Comparison of ENCODE assay signal across 10 mouse cellular contexts in genomic region chr1:161712918-161713317, GRCm38 (mm10).
DNase-seq lines count a peak whose midpoint lies in the region; ATAC-seq and TF ChIP-seq lines count a peak whose summit lies in the region.
"Had no signal": no experiment of that assay in that cellular context is flagged by ENCODE, and none has a peak within 500 bp of the region (broad histone marks: within the 10 kb centered on the region; RNA-seq: fewer than 3 reads in every experiment).

No protein-coding gene starts in this region.

- no peaks in the 10 kb centered on the region for H3K36me3 ChIP-seq in forebrain, embryonic 14.5 days (ENCODE audit: control insufficient read depth, insufficient read depth, low read length)
- no peaks in the 10 kb centered on the region for H3K36me3 ChIP-seq in forebrain, embryonic 12.5 days (replicated peaks)
- H3K36me3 ChIP-seq in intestine, postnatal 0 days (ENCODE audit: control insufficient read depth, insufficient read depth) = no peaks in the 10 kb centered on the region
- H3K36me3 ChIP-seq: embryonic facial prominence, embryonic 12.5 days had no signal

- 48% methylated on average over 10 of the region's 10 CpGs for WGBS in forebrain, embryonic 14.5 days
- 69% methylated on average over 10 of the region's 10 CpGs for WGBS in forebrain, embryonic 12.5 days
- 49% methylated on average over 10 of the region's 10 CpGs for WGBS in intestine, postnatal 0 days

- peak; percentile 58 for TF ChIP-seq CTCF in intestine, postnatal 0 days (IDR thresholded peaks at IDR 0.05; ENCODE audit: low read depth)
- TF ChIP-seq CTCF in left cerebral cortex, adult 2 months (IDR thresholded peaks at IDR 0.05) = peak; percentile 41

- H3K9ac ChIP-seq in forebrain, embryonic 14.5 days (ENCODE audit: low read length) = no peak overlapping the region
- no peak overlapping the region for H3K9ac ChIP-seq in forebrain, embryonic 12.5 days
- H3K9ac ChIP-seq in intestine, postnatal 0 days (ENCODE audit: low read depth, low read length) = no peak overlapping the region
- H3K9ac ChIP-seq: embryonic facial prominence, embryonic 12.5 days had no signal

- peak; percentile 75 for DNase-seq in forebrain, embryonic 14.5 days (ENCODE audit: low spot score)
- peak; percentile 78 for DNase-seq in adrenal gland, postnatal 10 days
- DNase-seq in gastrocnemius, postnatal 14 days = peak; percentile 57
- peak; percentile 35 to 55 for DNase-seq in left cerebral cortex, adult 2 months (ENCODE audit: extremely low spot score in 1 of 2, low spot score in 2 of 2)
- peak; percentile 44 for DNase-seq in ovary, postnatal 14 days (ENCODE audit: low spot score)
- DNase-seq in thymus, postnatal 10 days (ENCODE audit: low spot score in 2 of 2) = peak; percentile 30 to 62

- no peaks in the 10 kb centered on the region for H3K9me3 ChIP-seq in forebrain, embryonic 14.5 days (replicated peaks; ENCODE audit: control insufficient read depth, low read length)
- H3K9me3 ChIP-seq in forebrain, embryonic 12.5 days = no peaks in the 10 kb centered on the region
- no peaks in the 10 kb centered on the region for H3K9me3 ChIP-seq in intestine, postnatal 0 days (ENCODE audit: control insufficient read depth)
- H3K9me3 ChIP-seq: embryonic facial prominence, embryonic 12.5 days had no signal

- intact Hi-C loops in gastrocnemius, postnatal 14 days (cut with DNase I; ENCODE audit: low total_unique reads) = no loop called here
- intact Hi-C loops in left cerebral cortex, adult 2 months (cut with DNase I) = no loop called here

- no peak overlapping the region for H3K27ac ChIP-seq in forebrain, embryonic 14.5 days (ENCODE audit: low read depth, low read length)
- no peak overlapping the region for H3K27ac ChIP-seq in forebrain, embryonic 12.5 days
- H3K27ac ChIP-seq in intestine, postnatal 0 days (ENCODE audit: low read depth, low read length) = no peak overlapping the region
- H3K27ac ChIP-seq in left cerebral cortex, adult 2 months = no peak overlapping the region
- H3K27ac ChIP-seq: embryonic facial prominence, embryonic 12.5 days had no signal

- H3K27me3 ChIP-seq in forebrain, embryonic 14.5 days (replicated peaks; ENCODE audit: control insufficient read depth, insufficient read depth, low read length) = no peaks in the 10 kb centered on the region
- no peaks in the 10 kb centered on the region for H3K27me3 ChIP-seq in forebrain, embryonic 12.5 days
- H3K27me3 ChIP-seq in intestine, postnatal 0 days (replicated peaks; ENCODE audit: control insufficient read depth, insufficient read depth, low read length) = no peaks in the 10 kb centered on the region
- H3K27me3 ChIP-seq: embryonic facial prominence, embryonic 12.5 days had no signal

- no peak overlapping the region for H3K4me2 ChIP-seq in forebrain, embryonic 14.5 days (ENCODE audit: low read length)
- no peak overlapping the region for H3K4me2 ChIP-seq in forebrain, embryonic 12.5 days
- no peak overlapping the region for H3K4me2 ChIP-seq in intestine, postnatal 0 days (replicated peaks; ENCODE audit: low read depth)
- H3K4me2 ChIP-seq: embryonic facial prominence, embryonic 12.5 days had no signal

- H3K4me3 ChIP-seq in forebrain, embryonic 14.5 days (ENCODE audit: low read depth, low read length) = no peak overlapping the region
- H3K4me3 ChIP-seq in forebrain, embryonic 12.5 days (replicated peaks) = no peak overlapping the region
- no peak overlapping the region for H3K4me3 ChIP-seq in intestine, postnatal 0 days (ENCODE audit: low read depth, low read length)
- no peak overlapping the region for H3K4me3 ChIP-seq in left cerebral cortex, adult 2 months
- H3K4me3 ChIP-seq: embryonic facial prominence, embryonic 12.5 days; myocyte had no signal

- H3K4me1 ChIP-seq in forebrain, embryonic 14.5 days (ENCODE audit: control insufficient read depth, insufficient read depth, low read length) = no peaks in the 10 kb centered on the region
- no peaks in the 10 kb centered on the region for H3K4me1 ChIP-seq in forebrain, embryonic 12.5 days
- H3K4me1 ChIP-seq in intestine, postnatal 0 days (replicated peaks; ENCODE audit: control insufficient read depth, insufficient read depth, low read length) = no peaks in the 10 kb centered on the region
- H3K4me1 ChIP-seq: embryonic facial prominence, embryonic 12.5 days had no signal

- ATAC-seq in forebrain, embryonic 14.5 days = no peak
- ATAC-seq in forebrain, embryonic 12.5 days (ENCODE audit: low FRiP score) = no peak
- no peak for ATAC-seq in intestine, postnatal 0 days
